Mouse (Mus musculus) stomach, postnatal 0 days (tissue): ENCODE measurements at regions not wholly inside any gene's neighbourhood (a gene's known extent, or its start where the extent isn't known, plus 50 kb on each side); places are given as distances from the start of the nearest gene placed in this dataset.

ENCODE experiments used
- CTCF ChIP-seq: IDR thresholded peaks from 2 replicates; pipeline ENCODE4 v1.5.1; 2016; ENCODE audit warnings: antibody characterized with exemption, low read depth, mild to moderate bottlenecking, moderate library complexity
- EP300 ChIP-seq: optimal IDR thresholded peaks from 2 replicates; pipeline ENCODE3; 2016; ENCODE audit warnings: antibody characterized with exemption

GRCm38 (mm10) chr2:115177896-115178295 is 403.6 kb upstream of the BC052040 start:
- TF ChIP-seq CTCF: no peak
- no peak for TF ChIP-seq EP300
